Mouse (Mus musculus) limb, embryonic 14.5 days (tissue): ENCODE results near the gene Pecam1. TPM values are rescaled to one million over a fixed set of nuclear protein-coding genes. Genes with fewer than 3 reads are reported as not detected.

Experiments used
- ATAC-seq: fragments of 200-750 bp; cut with Nextera tagmentation; 2 replicates; pipeline ENCODE4 v1.8.0; 2017; ENCODE audit warnings: low read depth, moderate number of reproducible peaks, moderate TSS enrichment; ENCODE audit not compliant: low FRiP score
- DNase-seq: peaks from one replicate; pipeline ENCODE4 v3.0.0-alpha.2; 2015; ENCODE audit warnings: low spot score
- H3K27ac ChIP-seq: fragments of 300-500 bp; sonication (generic); replicated peaks from 2 replicates; pipeline ENCODE4 v1.5.1; 2014; ENCODE audit warnings: low read depth, mild to moderate bottlenecking, low read length, moderate library complexity, mixed read lengths
- H3K27me3 ChIP-seq: fragments of 300-500 bp; sonication (generic); 2 replicates; pipeline ENCODE4 v1.6.1; 2014; ENCODE audit warnings: low read length, mixed read lengths; ENCODE audit not compliant: control insufficient read depth, insufficient read depth
- H3K36me3 ChIP-seq: fragments of 300-500 bp; sonication (generic); 2 replicates; pipeline ENCODE4 v1.6.1; 2014; ENCODE audit warnings: mild to moderate bottlenecking, low read length, moderate library complexity, mixed read lengths; ENCODE audit not compliant: control insufficient read depth, insufficient read depth
- H3K4me1 ChIP-seq: fragments of 300-500 bp; sonication (generic); 2 replicates; pipeline ENCODE4 v1.6.1; 2014; ENCODE audit warnings: antibody characterized with exemption, low read length, mixed read lengths; ENCODE audit not compliant: control insufficient read depth, insufficient read depth
- H3K4me2 ChIP-seq: fragments of 300-500 bp; sonication (generic); replicated peaks from 2 replicates; pipeline ENCODE4 v1.6.1; 2014; ENCODE audit warnings: low read depth, mild to moderate bottlenecking, low read length, moderate library complexity; ENCODE audit not compliant: severe bottlenecking
- H3K4me3 ChIP-seq: fragments of 300-500 bp; sonication (generic); replicated peaks from 2 replicates; pipeline ENCODE4 v1.5.1; 2014; ENCODE audit warnings: low read length
- H3K9ac ChIP-seq: fragments of 300-500 bp; sonication (generic); 2 replicates; pipeline ENCODE4 v1.6.1; 2014; ENCODE audit warnings: mild to moderate bottlenecking, low read depth, low read length, moderate library complexity; ENCODE audit not compliant: severe bottlenecking
- H3K9me3 ChIP-seq: fragments of 300-500 bp; sonication (generic); 2 replicates; pipeline ENCODE4 v1.6.1; 2016; ENCODE audit warnings: low read length; ENCODE audit not compliant: control insufficient read depth
- POLR2A ChIP-seq: fragments of 200-500 bp; IDR thresholded peaks from 2 replicates; pipeline ENCODE4 v1.8.0; 2012; ENCODE audit warnings: inconsistent platforms, mild to moderate bottlenecking, moderate library complexity, borderline replicate concordance; ENCODE audit not compliant: insufficient read depth, insufficient read length; ENCODE audit errors: extremely low read depth
- WGBS: fragments of 180-500 bp; shearing (Covaris S2); extraction: QIAGEN DNeasy Blood & Tissue Kit; methylation state at CpG from one replicate; pipeline ENCODE4 v1.1.7; 2014; 5-methylcytosine and 5-hydroxymethylcytosine counted together
- polyA plus RNA-seq, 2 experiments: library from polyadenylated mRNA; depleted of rRNA in 1 of 2; stranded (reverse) in 1 of 2; unstranded in 1 of 2; fragments of >200 nt; fragmentation: Nextera tagmentation in 1 of 2; extraction: Ambion mirVana in 1 of 2; gene quantifications; 2 replicates each; pipeline versions ENCODE4 v1.2.1 to v1.2.3; 2012 to 2014

The Pecam1 gene
- polyA plus RNA-seq, 2 experiments: 39.0 to 44.2 TPM

GRCm38 (mm10) chr11:106668336-106668735, 82.1 kb downstream of the Pecam1 start:
- ATAC-seq (no peak), DNase-seq (no peak)
- TF ChIP-seq POLR2A: no peak
- Histone ChIP-seq H3K36me3 (no peaks in the 10 kb centered on the region), H3K9ac (no peak overlapping the region), H3K4me2 (no peak overlapping the region), H3K4me3 (no peak overlapping the region), H3K9me3 (no peaks in the 10 kb centered on the region), H3K27me3 (no peaks in the 10 kb centered on the region), H3K4me1 (no peaks in the 10 kb centered on the region), H3K27ac (no peak overlapping the region)
- 67% methylated on average over 7 of the region's 7 CpGs for WGBS

GRCm38 (mm10) chr11:106667855-106668254, 82.6 kb downstream of the Pecam1 start:
- Histone ChIP-seq H3K27ac (no peak overlapping the region), H3K4me2 (no peak overlapping the region), H3K27me3 (no peaks in the 10 kb centered on the region), H3K9me3 (no peaks in the 10 kb centered on the region), H3K9ac (no peak overlapping the region), H3K36me3 (no peaks in the 10 kb centered on the region), H3K4me1 (no peaks in the 10 kb centered on the region), H3K4me3 (no peak overlapping the region)
- no peak for TF ChIP-seq POLR2A
- WGBS: 86% methylated on average over 11 of the region's 11 CpGs
- ATAC-seq (no peak), DNase-seq (no peak)

DNA sequence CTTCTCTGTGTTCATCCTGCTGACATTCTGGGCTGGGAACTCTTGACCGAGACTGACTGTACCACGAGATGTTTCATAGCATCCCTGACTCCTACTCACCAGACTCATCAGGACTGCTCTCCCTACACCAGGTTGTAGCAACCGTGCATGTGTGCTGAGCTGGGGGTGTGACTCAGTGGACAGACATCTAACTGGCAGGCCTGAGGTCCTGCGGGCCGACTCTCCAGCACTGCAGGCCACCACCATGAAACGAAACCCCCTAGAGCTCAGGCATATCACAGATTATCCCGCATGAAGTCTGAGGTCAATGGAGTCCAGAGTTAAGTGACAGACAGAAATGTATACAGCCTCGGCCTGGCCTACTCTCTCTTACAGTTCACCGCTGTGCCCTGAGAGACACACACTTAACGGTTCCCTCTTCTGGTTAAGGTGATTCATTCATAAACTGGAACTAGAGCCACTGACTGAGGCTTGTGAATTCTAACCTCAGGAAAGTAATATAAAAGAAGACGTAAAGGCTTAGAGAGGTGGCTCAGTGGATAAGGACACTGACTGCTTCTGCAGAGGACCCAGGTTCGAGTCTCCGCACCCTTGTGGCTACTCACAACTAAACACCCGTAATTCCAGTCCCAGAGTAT, 83.8 kb downstream of the Pecam1 start:
- WGBS: 88% methylated on average over 14 of the region's 14 CpGs
- TF ChIP-seq POLR2A: no peak

GRCm38 (mm10) chr11:106665841-106666240, 84.6 kb downstream of the Pecam1 start:
- H3K9me3 ChIP-seq: no peaks in the 10 kb centered on the region
- H3K36me3 ChIP-seq: no peaks in the 10 kb centered on the region
- no peak overlapping the region for H3K9ac ChIP-seq
- H3K4me1 ChIP-seq: no peaks in the 10 kb centered on the region
- no peaks in the 10 kb centered on the region for H3K27me3 ChIP-seq
- no peak for ATAC-seq
- no peak for DNase-seq
- 83% methylated on average over 2 of the region's 2 CpGs for WGBS
- no peak overlapping the region for H3K27ac ChIP-seq
- no peak overlapping the region for H3K4me3 ChIP-seq
- no peak for TF ChIP-seq POLR2A
- no peak overlapping the region for H3K4me2 ChIP-seq

More for the DNA sequence above, 83.8 kb downstream of the Pecam1 start:
- no peak overlapping the region for H3K9ac ChIP-seq
- no peaks in the 10 kb centered on the region for H3K27me3 ChIP-seq
- H3K9me3 ChIP-seq: no peaks in the 10 kb centered on the region
- no peak overlapping the region for H3K4me2 ChIP-seq
- DNase-seq: no peak
- H3K4me3 ChIP-seq: no peak overlapping the region
- no peaks in the 10 kb centered on the region for H3K4me1 ChIP-seq
- no peak for ATAC-seq
- H3K27ac ChIP-seq: no peak overlapping the region
- no peaks in the 10 kb centered on the region for H3K36me3 ChIP-seq

DNA sequence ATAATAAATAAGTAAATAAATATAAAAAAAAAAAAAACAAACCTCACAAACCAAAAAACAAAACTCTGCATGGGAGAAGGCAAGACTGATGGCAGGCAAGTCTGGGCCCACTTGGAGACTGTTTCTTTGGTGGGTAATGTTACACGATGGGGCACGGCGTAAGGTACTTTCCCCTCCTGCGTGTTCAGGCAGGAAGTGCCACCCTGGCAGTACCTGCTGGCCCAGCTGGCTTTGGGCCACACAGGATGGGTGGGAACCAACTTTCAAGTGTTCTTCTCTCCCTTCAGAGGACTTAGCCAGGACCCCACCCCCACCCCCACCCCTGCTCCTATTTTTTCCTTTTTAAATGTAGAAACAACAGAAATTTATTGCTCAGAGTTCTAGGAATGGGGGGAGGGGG, 85.1 kb downstream of the Pecam1 start:
- Histone ChIP-seq H3K4me3 (no peak overlapping the region), H3K27me3 (no peaks in the 10 kb centered on the region), H3K9me3 (no peaks in the 10 kb centered on the region), H3K27ac (no peak overlapping the region), H3K9ac (no peak overlapping the region), H3K4me1 (peaks cover 2% of the 10 kb centered on the region; the same call in 1 of the 2 replicates), H3K36me3 (no peaks in the 10 kb centered on the region), H3K4me2 (no peak overlapping the region)
- WGBS: 82% methylated on average over 4 of the region's 4 CpGs
- no peak for TF ChIP-seq POLR2A
- DNase-seq (no peak), ATAC-seq (no peak)
